Mouse (Mus musculus): ENCODE measurements at regions not wholly inside any gene's neighbourhood (a gene's known extent, or its start where the extent isn't known, plus 50 kb on each side); places are given as distances from the start of the nearest gene placed in this dataset.
"Not testable (repeated sequence)": the region's sequence is repeated elsewhere in the genome, so short reads cannot be mapped to it uniquely, and the experiment has no call there.

- no peak overlapping the region for H3K9ac ChIP-seq (replicated peaks)
- no peak overlapping the region for H3K4me3 ChIP-seq (ENCODE audit: insufficient read depth in 1 of 2, low read depth in 2 of 2, low read length in 2 of 2)
- no peak overlapping the region for H3K4me2 ChIP-seq (ENCODE audit: low read depth)
- no peak for ATAC-seq (ENCODE audit: insufficient read depth)
- no peak overlapping the region for H3K27ac ChIP-seq
- no peak for TF ChIP-seq CTCF (IDR thresholded peaks at IDR 0.05; ENCODE audit: low read depth)
- no peak for TF ChIP-seq EP300 (IDR thresholded peaks at IDR 0.05; ENCODE audit: low read depth)
- no peaks in the 10 kb centered on the region; a peak in 1 of 4 replicates for H3K4me1 ChIP-seq (replicated peaks; ENCODE audit: control insufficient read depth in 2 of 2, insufficient read depth in 2 of 2, low read length in 1 of 2)
- no peaks in the 10 kb centered on the region for H3K27me3 ChIP-seq (ENCODE audit: control insufficient read depth, insufficient read depth, low read length)
- H3K36me3 ChIP-seq (replicated peaks; ENCODE audit: control insufficient read depth, insufficient read depth, low read depth) = no peaks in the 10 kb centered on the region
- H3K9me3 ChIP-seq (ENCODE audit: control insufficient read depth, low read length) = no peaks in the 10 kb centered on the region
- no peak for DNase-seq (ENCODE audit: low read depth in 3 of 3, low spot score in 3 of 3)
Measured at GRCm38 (mm10) chr3:21911071-21911470, 165.4 kb upstream of the Tbl1xr1 start.

- no peak overlapping the region for H3K4me2 ChIP-seq (ENCODE audit: low read depth)
- DNase-seq (ENCODE audit: low read depth in 3 of 3, low spot score in 3 of 3) (no peak), ATAC-seq (ENCODE audit: insufficient read depth) (no peak)
- no peak overlapping the region for H3K4me3 ChIP-seq (ENCODE audit: insufficient read depth in 1 of 2, low read depth in 2 of 2, low read length in 2 of 2)
- H3K4me1 ChIP-seq (replicated peaks; ENCODE audit: control insufficient read depth in 2 of 2, insufficient read depth in 2 of 2, low read length in 1 of 2) = no peaks in the 10 kb centered on the region
- TF ChIP-seq CTCF (IDR thresholded peaks at IDR 0.05; ENCODE audit: low read depth) (no peak), EP300 (IDR thresholded peaks at IDR 0.05; ENCODE audit: low read depth) (no peak)
- H3K9me3 ChIP-seq (ENCODE audit: control insufficient read depth, low read length) = no peaks in the 10 kb centered on the region
- no peaks in the 10 kb centered on the region for H3K27me3 ChIP-seq (ENCODE audit: control insufficient read depth, insufficient read depth, low read length)
- H3K36me3 ChIP-seq (replicated peaks; ENCODE audit: control insufficient read depth, insufficient read depth, low read depth) = no peaks in the 10 kb centered on the region
- H3K27ac ChIP-seq = no peak overlapping the region
- WGBS (ENCODE audit: insufficient replicate concordance) = 61% methylated on average over 9 of the region's 9 CpGs
- H3K9ac ChIP-seq (replicated peaks) = no peak overlapping the region
Measured at GRCm38 (mm10) chr3:21917228-21917910, 159.1 kb upstream of the Tbl1xr1 start.

GRCm38 (mm10) chr3:21918431-21918830, 158.0 kb upstream of the Tbl1xr1 start:
- H3K27ac ChIP-seq = no peak overlapping the region
- H3K9ac ChIP-seq (replicated peaks) = no peak overlapping the region
- no peak overlapping the region for H3K4me2 ChIP-seq (ENCODE audit: low read depth)
- H3K36me3 ChIP-seq (replicated peaks; ENCODE audit: control insufficient read depth, insufficient read depth, low read depth) = no peaks in the 10 kb centered on the region
- ATAC-seq (ENCODE audit: insufficient read depth) = no peak
- no peaks in the 10 kb centered on the region for H3K9me3 ChIP-seq (ENCODE audit: control insufficient read depth, low read length)
- no peaks in the 10 kb centered on the region for H3K4me1 ChIP-seq (replicated peaks; ENCODE audit: control insufficient read depth in 2 of 2, insufficient read depth in 2 of 2, low read length in 1 of 2)
- WGBS (ENCODE audit: insufficient replicate concordance) = 74% methylated on average over 10 of the region's 10 CpGs
- no peak for DNase-seq (ENCODE audit: low read depth in 3 of 3, low spot score in 3 of 3)
- no peaks in the 10 kb centered on the region for H3K27me3 ChIP-seq (ENCODE audit: control insufficient read depth, insufficient read depth, low read length)
- H3K4me3 ChIP-seq (ENCODE audit: insufficient read depth in 1 of 2, low read depth in 2 of 2, low read length in 2 of 2) = no peak overlapping the region
- no peak for TF ChIP-seq CTCF (IDR thresholded peaks at IDR 0.05; ENCODE audit: low read depth)
- no peak for TF ChIP-seq EP300 (IDR thresholded peaks at IDR 0.05; ENCODE audit: low read depth)

GRCm38 (mm10) chr3:21919931-21920330, 156.5 kb upstream of the Tbl1xr1 start:
- Histone ChIP-seq H3K27ac (no peak overlapping the region), H3K4me2 (ENCODE audit: low read depth) (no peak overlapping the region), H3K4me1 (replicated peaks; ENCODE audit: control insufficient read depth in 2 of 2, insufficient read depth in 2 of 2, low read length in 1 of 2) (no peaks in the 10 kb centered on the region), H3K27me3 (ENCODE audit: control insufficient read depth, insufficient read depth, low read length) (no peaks in the 10 kb centered on the region), H3K36me3 (replicated peaks; ENCODE audit: control insufficient read depth, insufficient read depth, low read depth) (no peaks in the 10 kb centered on the region), H3K9me3 (ENCODE audit: control insufficient read depth, low read length) (no peaks in the 10 kb centered on the region), H3K4me3 (ENCODE audit: insufficient read depth in 1 of 2, low read depth in 2 of 2, low read length in 2 of 2) (no peak overlapping the region), H3K9ac (replicated peaks) (no peak overlapping the region)
- ATAC-seq (ENCODE audit: insufficient read depth) (no peak), DNase-seq (ENCODE audit: low read depth in 3 of 3, low spot score in 3 of 3) (no peak)
- 60% methylated on average over 7 of the region's 7 CpGs for WGBS (ENCODE audit: insufficient replicate concordance)
- TF ChIP-seq CTCF (IDR thresholded peaks at IDR 0.05; ENCODE audit: low read depth) = no peak
- TF ChIP-seq EP300 (IDR thresholded peaks at IDR 0.05; ENCODE audit: low read depth) = no peak

- TF ChIP-seq CTCF (IDR thresholded peaks at IDR 0.05; ENCODE audit: low read depth) (no peak), EP300 (IDR thresholded peaks at IDR 0.05; ENCODE audit: low read depth) (no peak)
- no peak overlapping the region for H3K9ac ChIP-seq (replicated peaks)
- H3K4me3 ChIP-seq (ENCODE audit: insufficient read depth in 1 of 2, low read depth in 2 of 2, low read length in 2 of 2) = no peak overlapping the region
- no peaks in the 10 kb centered on the region for H3K36me3 ChIP-seq (replicated peaks; ENCODE audit: control insufficient read depth, insufficient read depth, low read depth)
- peaks cover 9 to 22% of the 10 kb centered on the region in 2 experiments; a peak in 3 of 4 replicates for H3K4me1 ChIP-seq (replicated peaks; ENCODE audit: control insufficient read depth in 2 of 2, insufficient read depth in 2 of 2, low read length in 1 of 2)
- H3K27ac ChIP-seq = no peak overlapping the region
- no peak overlapping the region for H3K4me2 ChIP-seq (ENCODE audit: low read depth)
- ATAC-seq (ENCODE audit: insufficient read depth) (no peak), DNase-seq (ENCODE audit: low read depth in 3 of 3, low spot score in 3 of 3) (peak in 1 of 3 experiments; percentile 5)
- H3K27me3 ChIP-seq (ENCODE audit: control insufficient read depth, insufficient read depth, low read length) = no peaks in the 10 kb centered on the region
- WGBS (ENCODE audit: insufficient replicate concordance) = 68% methylated on average over 6 of the region's 6 CpGs
- no peaks in the 10 kb centered on the region for H3K9me3 ChIP-seq (ENCODE audit: control insufficient read depth, low read length)
Measured at GRCm38 (mm10) chr3:21931951-21932350, 144.5 kb upstream of the Tbl1xr1 start.

GRCm38 (mm10) chr3:21932696-21933095, 143.8 kb upstream of the Tbl1xr1 start:
- not testable (repeated sequence) for H3K9me3 ChIP-seq (ENCODE audit: control insufficient read depth, low read length); H3K9ac ChIP-seq (replicated peaks); H3K4me2 ChIP-seq (ENCODE audit: low read depth); H3K4me3 ChIP-seq (ENCODE audit: insufficient read depth in 1 of 2, low read depth in 2 of 2, low read length in 2 of 2); H3K27ac ChIP-seq; H3K27me3 ChIP-seq (ENCODE audit: control insufficient read depth, insufficient read depth, low read length); ATAC-seq (ENCODE audit: insufficient read depth); DNase-seq (ENCODE audit: low read depth in 3 of 3, low spot score in 3 of 3); H3K36me3 ChIP-seq (replicated peaks; ENCODE audit: control insufficient read depth, insufficient read depth, low read depth)
- WGBS (ENCODE audit: insufficient replicate concordance) = 47% methylated on average over 8 of the region's 8 CpGs
- peaks cover 9 to 30% of the 10 kb centered on the region in 2 experiments; a peak in 3 of 4 replicates for H3K4me1 ChIP-seq (replicated peaks; ENCODE audit: control insufficient read depth in 2 of 2, insufficient read depth in 2 of 2, low read length in 1 of 2)

Measured in liver, embryonic 14.5 days (tissue).